Mouse (Mus musculus) embryonic facial prominence, embryonic 14.5 days (tissue): ENCODE measurements around the gene Mtr. TPM values are rescaled to one million over a fixed set of nuclear protein-coding genes. Genes with fewer than 3 reads are reported as not detected.
"Not testable (repeated sequence)": the region's sequence is repeated elsewhere in the genome, so short reads cannot be mapped to it uniquely, and the experiment has no call there.

Source experiments
- ATAC-seq: fragments of 200-750 bp; cut with Nextera tagmentation; 2 replicates; pipeline ENCODE4 v1.8.0; 2017; ENCODE audit warnings: low read depth, moderate number of reproducible peaks, moderate TSS enrichment
- DNase-seq: peaks from one replicate; pipeline ENCODE4 v3.0.0-alpha.2; 2015; ENCODE audit warnings: low spot score
- H3K27ac ChIP-seq: fragments of 300-500 bp; sonication (generic); replicated peaks from 2 replicates; pipeline ENCODE4 v1.5.1; 2014; ENCODE audit warnings: low read depth, mild to moderate bottlenecking, low read length, moderate library complexity
- H3K27me3 ChIP-seq: fragments of 300-500 bp; sonication (generic); replicated peaks from 2 replicates; pipeline ENCODE4 v1.6.1; 2014; ENCODE audit warnings: low read length; ENCODE audit not compliant: control insufficient read depth, insufficient read depth
- H3K36me3 ChIP-seq: fragments of 300-500 bp; sonication (generic); 2 replicates; pipeline ENCODE4 v1.6.1; 2014; ENCODE audit warnings: low read length, mixed read lengths; ENCODE audit not compliant: control insufficient read depth, insufficient read depth
- H3K4me1 ChIP-seq: fragments of 300-500 bp; sonication (generic); 2 replicates; pipeline ENCODE4 v1.6.1; 2014; ENCODE audit warnings: antibody characterized with exemption, low read length; ENCODE audit not compliant: control insufficient read depth, insufficient read depth
- H3K4me2 ChIP-seq: fragments of 300-500 bp; sonication (generic); 2 replicates; pipeline ENCODE4 v1.6.1; 2014; ENCODE audit warnings: low read depth, mild to moderate bottlenecking, low read length, moderate library complexity, mixed read lengths
- H3K4me3 ChIP-seq: fragments of 300-500 bp; sonication (generic); 2 replicates; pipeline ENCODE4 v1.5.1; 2014; ENCODE audit warnings: low read depth, mild to moderate bottlenecking, low read length
- H3K9ac ChIP-seq: fragments of 300-500 bp; sonication (generic); 2 replicates; pipeline ENCODE4 v1.6.1; 2014; ENCODE audit warnings: low read depth, mild to moderate bottlenecking, low read length, moderate library complexity, mixed read lengths
- H3K9me3 ChIP-seq: fragments of 300-500 bp; sonication (generic); 2 replicates; pipeline ENCODE4 v1.6.1; 2016; ENCODE audit warnings: low read length; ENCODE audit not compliant: control insufficient read depth
- WGBS: fragments of 180-500 bp; shearing (Covaris S2); extraction: QIAGEN DNeasy Blood & Tissue Kit; methylation state at CpG from one replicate; pipeline ENCODE4 v1.1.7; 2014; 5-methylcytosine and 5-hydroxymethylcytosine counted together
- polyA plus RNA-seq: library from polyadenylated mRNA; unstranded; fragments of >200 nt; fragmentation: Nextera tagmentation; extraction: Ambion mirVana; gene quantifications from 2 replicates; pipeline ENCODE4 v1.2.1, GENCODE M21; 2014

Gene Mtr
- polyA plus RNA-seq, 1 experiment from 2014 or later, result 20.5 TPM

DNA sequence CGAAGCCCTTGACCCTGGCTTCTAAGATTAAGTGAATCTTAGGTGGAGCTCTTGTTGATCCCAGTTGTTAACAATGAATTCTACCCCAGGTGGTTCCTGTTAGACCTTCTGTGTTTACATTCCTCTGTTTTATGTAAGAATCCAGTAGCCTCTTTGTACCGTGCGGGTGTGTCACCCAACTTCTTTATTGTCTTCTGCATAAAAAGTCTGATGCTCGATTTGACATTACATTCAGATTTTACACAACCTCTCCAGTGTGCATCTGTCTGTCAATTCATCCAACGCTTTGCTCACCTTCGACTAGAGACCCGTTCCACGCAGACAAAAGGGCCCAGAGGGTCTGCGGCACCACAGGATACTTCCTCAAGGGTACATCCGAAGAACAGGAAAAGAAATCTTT, 121.5 kb downstream of the Mtr start:
- H3K9me3 ChIP-seq, H3K27me3 ChIP-seq, DNase-seq, H3K9ac ChIP-seq, H3K4me2 ChIP-seq, ATAC-seq, H3K36me3 ChIP-seq, H3K27ac ChIP-seq, H3K4me3 ChIP-seq, H3K4me1 ChIP-seq: not testable (repeated sequence)
- 85% methylated on average over 10 of the region's 10 CpGs for WGBS

DNA sequence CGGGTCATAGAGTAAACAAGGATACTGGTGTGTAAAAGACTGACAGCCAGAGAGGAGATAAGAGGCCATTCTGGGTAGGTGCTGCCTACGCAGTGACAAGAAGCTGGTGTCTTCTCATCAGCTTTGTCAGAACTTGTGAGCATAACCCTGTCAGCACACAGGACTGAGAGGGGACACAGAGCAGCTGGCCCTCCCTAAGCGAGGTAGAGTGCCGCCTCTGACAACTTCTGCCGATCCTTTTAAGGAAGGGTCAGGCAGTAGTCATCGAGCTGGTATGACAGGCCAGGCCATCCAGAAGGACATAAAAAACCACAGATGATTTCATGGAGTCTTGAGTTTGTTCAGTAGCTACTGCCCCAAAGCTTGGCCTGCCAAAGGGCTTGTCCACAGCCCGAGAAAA, 124.4 kb downstream of the Mtr start:
- no peak overlapping the region for H3K4me2 ChIP-seq
- H3K4me3 ChIP-seq, result no peak overlapping the region
- DNase-seq (no peak), ATAC-seq (no peak)
- H3K27me3 ChIP-seq, result no peaks in the 10 kb centered on the region
- no peaks in the 10 kb centered on the region for H3K4me1 ChIP-seq
- 82% methylated on average over 7 of the region's 7 CpGs for WGBS
- H3K9me3 ChIP-seq, result no peaks in the 10 kb centered on the region
- no peaks in the 10 kb centered on the region for H3K36me3 ChIP-seq
- H3K9ac ChIP-seq, result no peak overlapping the region
- H3K27ac ChIP-seq, result no peak overlapping the region

Other genes starting within 250 kb of the Mtr start
- gene Ryr2, start 151.2 kb downstream of the Mtr start, polyA plus RNA-seq, result 0.43 and 0.85 TPM in 2 replicates
- 358 and 490 TPM in 2 replicates for gene Actn2, start 82.6 kb upstream of the Mtr start, polyA plus RNA-seq
- gene Heatr1, start 136.9 kb upstream of the Mtr start, polyA plus RNA-seq, result 21.0 and 24.5 TPM in 2 replicates
- 22.5 and 23.8 TPM in 2 replicates for gene Lgals8, start 206.8 kb upstream of the Mtr start, polyA plus RNA-seq